In the genomic region with DNA sequence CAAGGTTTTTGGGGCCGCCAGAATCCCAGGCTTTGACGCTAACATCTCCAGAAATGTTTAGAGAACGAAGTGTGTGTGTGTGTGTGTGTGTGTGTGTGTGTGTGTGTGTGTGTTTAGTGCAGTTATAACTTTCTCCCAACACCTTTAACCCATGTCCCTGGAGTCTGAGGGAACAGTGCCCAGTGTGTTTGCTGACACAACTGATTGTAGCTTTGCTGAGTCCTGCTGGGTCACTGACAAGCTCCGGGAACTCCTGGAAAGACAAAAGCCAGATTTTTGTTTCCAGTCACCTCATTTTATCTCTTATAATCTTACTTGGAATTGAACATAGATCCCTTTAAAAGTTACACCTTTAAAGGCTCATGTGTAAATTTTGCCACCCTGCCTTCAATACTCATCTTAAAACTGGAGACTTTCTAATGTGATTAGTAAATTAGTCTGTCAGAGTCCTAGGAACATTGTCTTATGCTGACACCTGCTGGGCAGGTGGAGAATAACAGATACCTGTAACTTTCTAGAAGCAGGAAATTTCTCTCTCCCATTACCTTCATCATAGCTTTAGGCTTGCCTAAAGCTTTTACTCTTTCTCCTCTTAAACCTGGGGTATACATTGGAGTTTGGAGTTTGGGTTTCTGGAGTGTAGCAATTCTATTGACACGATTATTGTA, we compare ENCODE assay signal across 8 mouse cellular contexts. TPM values are rescaled to one million over a fixed set of nuclear protein-coding genes. Genes with fewer than 3 reads are reported as not detected.
DNase-seq lines count a peak whose midpoint lies in the region; ATAC-seq and TF ChIP-seq lines count a peak whose summit lies in the region.

No protein-coding gene starts in this region.

- H3K9ac ChIP-seq in forebrain, postnatal 0 days, result no peak overlapping the region

- no peak overlapping the region for H3K4me2 ChIP-seq in forebrain, postnatal 0 days (ENCODE audit: low read depth)

- H3K9me3 ChIP-seq in forebrain, postnatal 0 days (ENCODE audit: low read length), result no peaks in the 10 kb centered on the region
- no peaks in the 10 kb centered on the region for H3K9me3 ChIP-seq in forebrain, embryonic 10.5 days

- peak; percentile 71 for DNase-seq in forebrain, postnatal 0 days
- no peak for DNase-seq in forebrain, embryonic 10.5 days (ENCODE audit: extremely low spot score, low spot score)
- peak; percentile 22 for DNase-seq in ovary, postnatal 14 days (ENCODE audit: low spot score)
- no peak for DNase-seq in ovary, adult 18-20 months (ENCODE audit: low spot score)
- DNase-seq in c-Kit-positive CD71-positive TER-119-negative erythroid progenitor cells, embryonic 14.5 days (ENCODE audit: low read depth), result peak; percentile 54
- peak; percentile 80 for DNase-seq in induced T-regulatory cell, adult 2 months (ENCODE audit: low read depth)
- peak; percentile 31 for DNase-seq in lung, postnatal 25 days (ENCODE audit: low spot score)
- DNase-seq in testis, postnatal 14 days (ENCODE audit: low spot score), result no peak

- H3K4me3 ChIP-seq in forebrain, postnatal 0 days (ENCODE audit: low read depth, low read length), result no peak overlapping the region
- H3K4me3 ChIP-seq in forebrain, embryonic 10.5 days, result no peak overlapping the region

- 66% methylated on average over 5 of the region's 5 CpGs for WGBS in forebrain, postnatal 0 days
- 76% methylated on average over 5 of the region's 5 CpGs for WGBS in forebrain, embryonic 10.5 days

- TF ChIP-seq CTCF in forebrain, postnatal 0 days (IDR thresholded peaks at IDR 0.05; ENCODE audit: low read depth), result peak; percentile 70

- no peaks in the 10 kb centered on the region for H3K4me1 ChIP-seq in forebrain, postnatal 0 days (ENCODE audit: insufficient read depth)
- H3K4me1 ChIP-seq in forebrain, embryonic 10.5 days, result no peaks in the 10 kb centered on the region

- no peaks in the 10 kb centered on the region for H3K36me3 ChIP-seq in forebrain, postnatal 0 days (ENCODE audit: insufficient read depth)
- no peaks in the 10 kb centered on the region for H3K36me3 ChIP-seq in forebrain, embryonic 10.5 days (replicated peaks)

- ATAC-seq in forebrain, postnatal 0 days, result peak; percentile 38; the same call in 1 of the 2 replicates

- no peak overlapping the region for H3K27ac ChIP-seq in forebrain, postnatal 0 days (ENCODE audit: low read depth, low read length)
- no peak overlapping the region for H3K27ac ChIP-seq in forebrain, embryonic 10.5 days

- H3K27me3 ChIP-seq in forebrain, postnatal 0 days (ENCODE audit: insufficient read depth, low read length), result no peaks in the 10 kb centered on the region
- no peaks in the 10 kb centered on the region for H3K27me3 ChIP-seq in forebrain, embryonic 10.5 days (ENCODE audit: poor library complexity, severe bottlenecking)

RNA-seq across cellular contexts. Expression of a gene that starts 37.2 kb away (rescaled TPM):
- total RNA-seq in forebrain, postnatal 0 days (2014; rRNA removed), result 1.0 and 1.2 TPM in 2 replicates
- 0.91 and 1.2 TPM in 2 replicates for polyA plus RNA-seq in forebrain, postnatal 0 days (2015; fragmentation: Nextera tagmentation; extraction: Ambion mirVana)
- 0.62 and 0.69 TPM in 2 replicates for polyA plus RNA-seq in forebrain, embryonic 10.5 days (2016; fragmentation: Nextera tagmentation; extraction: Ambion mirVana)

Comparison
In these comparisons a context has a peak if more than half of its experiments do, and no peak if none do; other contexts are left out.
1. DNase-seq: peak in forebrain, postnatal 0 days (single experiment), ovary, postnatal 14 days (single experiment), c-Kit-positive CD71-positive TER-119-negative erythroid progenitor cells, embryonic 14.5 days (single experiment), induced T-regulatory cell, adult 2 months (single experiment) and lung, postnatal 25 days (single experiment); none in forebrain, embryonic 10.5 days (single experiment), ovary, adult 18-20 months (single experiment) and testis, postnatal 14 days (single experiment).